9 mouse cellular contexts compared by ENCODE assay signal in genomic region chr6:48747091-48747966, GRCm38 (mm10). TPM values are rescaled to one million over a fixed set of nuclear protein-coding genes. Genes with fewer than 3 reads are reported as not detected.
DNase-seq lines count a peak whose midpoint lies in the region; ATAC-seq lines count a peak whose summit lies in the region.
"Had no signal": no experiment of that assay in that cellular context is flagged by ENCODE, and none has a peak within 500 bp of the region (broad histone marks: within the 10 kb centered on the region; RNA-seq: fewer than 3 reads in every experiment).

No protein-coding gene starts in this region.

- peak overlapping the region; percentile 15; the same call in 1 of the 2 replicates for H3K4me3 ChIP-seq in intestine, embryonic 16.5 days (ENCODE audit: low read length)
- no peak overlapping the region for H3K4me3 ChIP-seq in forebrain, embryonic 13.5 days
- no peak overlapping the region for H3K4me3 ChIP-seq in forebrain, embryonic 14.5 days (ENCODE audit: low read depth, low read length)

- H3K27me3 ChIP-seq in intestine, embryonic 16.5 days (replicated peaks; ENCODE audit: control insufficient read depth, insufficient read depth, low read length) = no peaks in the 10 kb centered on the region
- H3K27me3 ChIP-seq in forebrain, embryonic 13.5 days = peaks cover 22% of the 10 kb centered on the region
- peaks cover 13% of the 10 kb centered on the region for H3K27me3 ChIP-seq in forebrain, embryonic 14.5 days (replicated peaks; ENCODE audit: control insufficient read depth, insufficient read depth, low read length)

- no peaks in the 10 kb centered on the region for H3K36me3 ChIP-seq in intestine, embryonic 16.5 days (ENCODE audit: control insufficient read depth, insufficient read depth, low read length)
- no peaks in the 10 kb centered on the region for H3K36me3 ChIP-seq in forebrain, embryonic 13.5 days (ENCODE audit: poor library complexity, severe bottlenecking)
- no peaks in the 10 kb centered on the region for H3K36me3 ChIP-seq in forebrain, embryonic 14.5 days (ENCODE audit: control insufficient read depth, insufficient read depth, low read length)

- H3K4me2 ChIP-seq in intestine, embryonic 16.5 days (ENCODE audit: low read depth, low read length) = peak overlapping the region; percentile 21; the same call in 1 of the 2 replicates
- H3K4me2 ChIP-seq in forebrain, embryonic 13.5 days = no peak overlapping the region
- H3K4me2 ChIP-seq in forebrain, embryonic 14.5 days (ENCODE audit: low read length) = no peak overlapping the region

- peak; percentile 34 for DNase-seq in 416B (ENCODE audit: low read depth)
- peak; percentile 45 to 50 for DNase-seq in B cell, adult 2 months
- DNase-seq in lung, postnatal 10 days = peak; percentile 40
- DNase-seq in left cerebral cortex, postnatal 25 days (ENCODE audit: low spot score in 2 of 2) = no peak
- DNase-seq in retina, postnatal 1 day = no peak
- no peak for DNase-seq in forebrain, embryonic 14.5 days (ENCODE audit: low spot score)
- DNase-seq: layer of hippocampus, postnatal 36 days had no signal

- WGBS in intestine, embryonic 16.5 days = 35% methylated on average over 7 of the region's 7 CpGs
- WGBS in forebrain, embryonic 13.5 days = 81% methylated on average over 7 of the region's 7 CpGs
- WGBS in forebrain, embryonic 14.5 days = 81% methylated on average over 7 of the region's 7 CpGs

- H3K9ac ChIP-seq in intestine, embryonic 16.5 days (ENCODE audit: low read depth, low read length) = no peak overlapping the region
- H3K9ac ChIP-seq in forebrain, embryonic 13.5 days = no peak overlapping the region
- no peak overlapping the region for H3K9ac ChIP-seq in forebrain, embryonic 14.5 days (ENCODE audit: low read length)

- no peaks in the 10 kb centered on the region for H3K9me3 ChIP-seq in intestine, embryonic 16.5 days (ENCODE audit: control insufficient read depth, low read length)
- no peaks in the 10 kb centered on the region for H3K9me3 ChIP-seq in forebrain, embryonic 13.5 days (replicated peaks)
- H3K9me3 ChIP-seq in forebrain, embryonic 14.5 days (replicated peaks; ENCODE audit: control insufficient read depth, low read length) = no peaks in the 10 kb centered on the region

- peak; percentile 32; the same call in 1 of the 2 replicates for ATAC-seq in intestine, embryonic 16.5 days
- ATAC-seq in forebrain, embryonic 13.5 days = no peak
- ATAC-seq in forebrain, embryonic 14.5 days = no peak

- peak overlapping the region; percentile 46 for H3K27ac ChIP-seq in intestine, embryonic 16.5 days (ENCODE audit: low read length)
- no peak overlapping the region for H3K27ac ChIP-seq in forebrain, embryonic 13.5 days
- H3K27ac ChIP-seq in forebrain, embryonic 14.5 days (ENCODE audit: low read depth, low read length) = no peak overlapping the region

- H3K4me1 ChIP-seq in intestine, embryonic 16.5 days (ENCODE audit: control insufficient read depth, insufficient read depth, low read length) = peaks cover 10% of the 10 kb centered on the region
- H3K4me1 ChIP-seq in forebrain, embryonic 13.5 days = peaks cover 7% of the 10 kb centered on the region; the same call in 1 of the 2 replicates
- no peaks in the 10 kb centered on the region for H3K4me1 ChIP-seq in forebrain, embryonic 14.5 days (ENCODE audit: control insufficient read depth, insufficient read depth, low read length)

- intact Hi-C loops in left cerebral cortex, postnatal 25 days (cut with DNase I) = no loop called here

RNA-seq across cellular contexts. Expression of gene Gimap5, which starts 1.3 kb away (rescaled TPM):
- polyA plus RNA-seq in intestine, embryonic 16.5 days (2015; fragmentation: Nextera tagmentation; extraction: Ambion mirVana) = 9.7 and 13.8 TPM in 2 replicates
- total RNA-seq in left cerebral cortex, postnatal 25 days (2021) = 1 to 10 TPM; 1.1 to 2.0 TPM
- polyA plus RNA-seq in forebrain, embryonic 13.5 days (2015; fragmentation: Nextera tagmentation; extraction: Ambion mirVana) = 0.91 and 1.1 TPM in 2 replicates
- 0.96 and 1.5 TPM in 2 replicates for polyA plus RNA-seq in forebrain, embryonic 14.5 days (2014; fragmentation: Nextera tagmentation; extraction: Ambion mirVana)

RNA-seq across cellular contexts. Expression of gene Gimap1, which starts 8.5 kb away (rescaled TPM):
- 36.2 and 39.1 TPM in 2 replicates for polyA plus RNA-seq in intestine, embryonic 16.5 days (2015; fragmentation: Nextera tagmentation; extraction: Ambion mirVana)
- total RNA-seq in left cerebral cortex, postnatal 25 days (2021) = 1 to 10 TPM; 2.0 to 2.8 TPM
- polyA plus RNA-seq in forebrain, embryonic 13.5 days (2015; fragmentation: Nextera tagmentation; extraction: Ambion mirVana) = 3.4 and 4.1 TPM in 2 replicates
- 4.1 and 4.5 TPM in 2 replicates for polyA plus RNA-seq in forebrain, embryonic 14.5 days (2014; fragmentation: Nextera tagmentation; extraction: Ambion mirVana)

RNA-seq across cellular contexts. Expression of gene Gimap3, which starts 23.3 kb away (rescaled TPM):
- 0.37 and 0.43 TPM in 2 replicates for polyA plus RNA-seq in intestine, embryonic 16.5 days (2015; fragmentation: Nextera tagmentation; extraction: Ambion mirVana)
- not detected for total RNA-seq in left cerebral cortex, postnatal 25 days (2021)
- not detected in 2 replicates for polyA plus RNA-seq in forebrain, embryonic 13.5 days (2015; fragmentation: Nextera tagmentation; extraction: Ambion mirVana)
- polyA plus RNA-seq in forebrain, embryonic 14.5 days (2014; fragmentation: Nextera tagmentation; extraction: Ambion mirVana) = not detected in 2 replicates
- total RNA-seq: layer of hippocampus, postnatal 36 days had no signal

RNA-seq across cellular contexts. Expression of gene Gimap7, which starts 28.9 kb away (rescaled TPM):
- 0.28 and 0.34 TPM in 2 replicates for polyA plus RNA-seq in intestine, embryonic 16.5 days (2015; fragmentation: Nextera tagmentation; extraction: Ambion mirVana)
- total RNA-seq in left cerebral cortex, postnatal 25 days (2021) = not detected
- not detected in 2 replicates for polyA plus RNA-seq in forebrain, embryonic 13.5 days (2015; fragmentation: Nextera tagmentation; extraction: Ambion mirVana)
- polyA plus RNA-seq in forebrain, embryonic 14.5 days (2014; fragmentation: Nextera tagmentation; extraction: Ambion mirVana) = not detected in 2 replicates
- total RNA-seq: layer of hippocampus, postnatal 36 days had no signal

RNA-seq across cellular contexts. Expression of gene Gm28053, which starts 28.9 kb away (rescaled TPM):
- 3.2 and 9.2 TPM in 2 replicates for polyA plus RNA-seq in intestine, embryonic 16.5 days (2015; fragmentation: Nextera tagmentation; extraction: Ambion mirVana)
- 1 to 10 TPM; 1.7 to 2.3 TPM for total RNA-seq in left cerebral cortex, postnatal 25 days (2021)
- polyA plus RNA-seq in forebrain, embryonic 13.5 days (2015; fragmentation: Nextera tagmentation; extraction: Ambion mirVana) = 0.70 and 0.71 TPM in 2 replicates
- polyA plus RNA-seq in forebrain, embryonic 14.5 days (2014; fragmentation: Nextera tagmentation; extraction: Ambion mirVana) = 0.84 TPM in 1 of 2 replicates, not detected in the other
- total RNA-seq: layer of hippocampus, postnatal 36 days had no signal

Comparison
In these comparisons a context has a peak if more than half of its experiments do, and no peak if none do; other contexts are left out.
1. DNase-seq: peak in 416B (single experiment), B cell, adult 2 months (2 of 2) and lung, postnatal 10 days (single experiment); none in left cerebral cortex, postnatal 25 days (0 of 2), retina, postnatal 1 day (single experiment) and forebrain, embryonic 14.5 days (single experiment).